Mouse (Mus musculus): ENCODE measurements around the gene Cntnap4.

Cntnap4 gene

DNA sequence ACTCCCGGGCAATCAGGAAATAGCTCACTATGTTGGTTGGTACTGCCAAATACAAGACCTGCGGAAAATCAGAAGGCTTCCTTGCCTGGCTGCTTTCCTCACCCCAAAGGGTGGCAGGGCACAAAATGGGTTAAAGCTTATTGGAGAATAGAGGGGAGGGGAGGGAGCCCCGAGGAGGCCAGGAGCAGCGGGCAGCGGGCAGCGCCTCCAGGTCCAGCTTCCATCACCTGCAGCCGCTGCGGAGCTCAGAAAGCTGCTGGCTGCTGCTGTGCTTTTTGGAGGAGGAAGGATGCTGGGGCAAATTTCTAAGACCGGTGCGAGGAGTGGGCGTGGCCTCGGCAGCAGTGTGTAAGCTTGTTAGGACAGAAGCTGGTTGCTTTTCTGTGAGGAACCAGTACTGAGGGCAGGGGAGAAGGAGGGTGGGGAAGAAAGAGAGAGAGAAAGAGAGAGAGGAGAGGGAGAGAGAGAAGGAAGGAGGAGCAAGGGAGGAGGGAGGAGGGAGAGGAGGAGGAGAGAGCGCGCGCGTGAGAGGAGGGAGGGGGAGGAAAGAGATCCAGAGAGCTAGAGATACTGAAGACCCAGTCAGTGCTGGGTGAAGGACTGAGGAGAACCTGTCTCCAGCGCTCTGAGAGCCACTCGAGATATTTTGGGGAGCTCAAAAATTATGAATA is at the start of gene Cntnap4:
Cntnap4 (plus strand) TSS at position 573 of the 671 bp plus-strand sequence.
- peak; percentile 78 to 85 for DNase-seq

GRCm38 (mm10) chr8:112557376-112557775 is 12.5 kb upstream of the Cntnap4 start:
- DNase-seq, result peak; percentile 47 to 65

- DNase-seq, result peak; percentile 60 to 61
Measured at GRCm38 (mm10) chr8:112570541-112570940, 698 bp downstream of the Cntnap4 start.

GRCm38 (mm10) chr8:112571337-112571904 is 1.6 kb downstream of the Cntnap4 start:
- peak; percentile 82 to 87 for DNase-seq

GRCm38 (mm10) chr8:112581473-112581872 is 11.6 kb downstream of the Cntnap4 start:
- peak; percentile 84 to 89 for DNase-seq

DNA sequence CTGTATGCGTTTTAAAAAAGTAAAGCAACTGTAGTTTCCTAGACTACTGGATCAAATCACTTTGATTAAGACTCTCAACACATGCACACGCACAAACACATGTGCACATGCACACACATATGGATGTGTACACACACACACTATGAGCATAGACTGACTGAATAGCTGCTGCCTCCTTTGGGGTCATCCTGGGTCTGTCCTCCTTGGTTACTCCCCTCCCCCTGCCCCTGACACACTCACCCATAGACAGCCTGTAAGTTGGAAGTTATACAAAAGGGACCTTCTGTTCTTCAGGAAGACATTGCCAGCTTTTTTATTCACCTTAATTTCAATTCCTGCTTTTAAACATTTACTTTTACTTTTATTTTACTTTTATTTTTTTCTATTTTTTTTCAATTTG is 13.6 kb downstream of the Cntnap4 start:
- peak in 1 of 2 experiments; percentile 40 for DNase-seq

DNA sequence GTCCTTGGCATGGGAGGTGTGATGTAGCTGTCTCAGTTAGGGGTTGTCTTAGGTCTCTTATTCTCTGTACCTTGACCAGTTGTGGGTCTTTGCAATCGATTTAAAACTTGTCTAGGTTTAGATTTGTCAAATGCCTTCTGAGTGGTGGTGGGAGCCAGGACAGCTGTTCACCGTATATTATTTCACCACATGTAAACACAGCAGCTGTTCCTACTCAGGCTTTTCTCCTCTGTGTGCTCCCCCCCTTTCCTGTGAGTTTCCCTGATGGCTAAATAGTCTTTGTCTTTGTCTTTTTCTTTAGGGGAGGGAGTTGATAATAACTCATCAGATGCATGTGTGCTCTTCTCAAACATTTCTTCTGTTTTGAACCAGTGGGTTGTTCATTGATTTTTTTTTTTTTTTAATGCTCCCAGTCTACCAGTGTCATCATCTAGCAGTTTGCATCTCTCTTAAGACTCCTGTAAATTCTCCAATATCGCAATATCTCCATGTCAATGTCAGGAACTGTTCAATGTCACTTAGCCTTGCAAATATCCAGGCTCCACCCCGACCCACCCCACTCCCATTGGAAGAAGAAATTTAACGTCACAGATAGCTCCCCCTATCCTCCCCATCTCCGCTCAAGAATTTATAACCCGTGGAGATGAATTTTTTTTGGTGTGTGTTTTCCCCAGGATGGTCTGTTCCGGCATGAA is 18.7 kb downstream of the Cntnap4 start:
- DNase-seq, result no peak

DNA sequence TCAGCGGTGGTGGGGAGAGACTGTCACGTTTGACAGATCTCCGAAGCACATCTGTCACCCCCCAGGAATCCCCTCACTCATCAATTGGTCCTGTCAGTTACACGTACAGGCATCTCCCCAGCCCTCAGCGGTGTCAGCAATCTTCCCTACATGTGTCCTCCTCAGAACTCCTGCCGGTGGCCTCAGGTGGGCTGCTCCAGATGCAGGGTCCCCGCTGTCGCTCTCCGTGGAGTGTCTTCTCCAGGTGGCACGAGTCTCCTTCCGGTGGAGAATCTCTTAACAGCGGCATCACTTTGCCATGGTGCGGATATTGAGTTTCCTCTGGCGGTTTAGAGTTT is 19.2 kb downstream of the Cntnap4 start:
- no peak for DNase-seq

DNA sequence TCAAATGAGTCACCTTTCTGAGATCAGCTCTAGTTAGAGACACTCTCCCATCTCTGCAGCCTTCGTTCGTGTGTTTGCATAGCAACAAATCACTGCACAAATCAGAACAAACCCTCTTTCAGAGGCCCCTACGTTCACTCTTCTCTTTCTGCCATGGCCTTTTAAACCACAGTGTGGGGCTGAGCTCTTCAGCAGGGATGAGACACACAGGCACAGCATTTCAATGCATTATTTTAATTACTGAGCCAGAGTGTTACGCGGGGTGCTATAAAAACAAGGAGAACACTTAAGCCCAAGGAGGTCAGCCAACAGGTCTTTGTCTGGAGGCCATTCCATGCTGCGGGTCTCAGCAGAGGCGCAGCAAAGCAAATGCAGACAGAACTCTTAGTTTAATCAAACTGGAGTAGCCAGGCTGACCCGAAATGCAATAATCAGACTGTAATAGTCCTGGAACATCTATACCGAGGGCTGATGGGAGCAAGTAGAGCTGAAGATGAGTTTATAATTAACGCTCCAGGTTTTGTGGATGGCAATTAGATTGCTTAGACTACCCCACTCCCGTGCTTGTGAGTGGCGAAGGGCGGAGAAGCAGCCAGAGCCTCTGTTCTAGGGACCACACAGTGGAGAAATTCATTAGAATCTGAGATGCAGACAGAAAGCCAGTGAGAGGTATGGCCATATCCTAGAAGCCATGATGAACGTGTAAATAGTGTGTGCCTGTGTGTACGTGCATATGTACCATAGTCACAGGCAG is 26.4 kb downstream of the Cntnap4 start:
- no peak for DNase-seq

DNA sequence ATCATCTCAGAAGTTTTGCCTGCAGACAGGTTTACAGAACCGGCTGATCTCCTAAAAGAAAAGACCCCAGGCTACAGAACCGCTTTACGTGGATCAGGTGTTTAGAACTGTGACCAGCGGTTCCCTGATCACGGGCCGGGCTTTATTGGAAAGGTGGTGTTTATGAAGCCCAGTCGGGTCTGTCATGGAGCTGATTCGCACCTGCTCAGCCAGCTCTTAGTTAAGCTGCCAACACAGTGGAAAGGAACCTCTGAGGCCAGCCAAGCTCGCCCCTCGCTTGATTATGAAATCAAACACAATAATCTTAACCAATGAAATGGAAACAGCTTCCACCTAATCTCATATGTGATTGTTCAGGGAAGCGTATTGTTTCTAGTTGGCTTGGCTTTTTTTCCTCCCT is 30.1 kb downstream of the Cntnap4 start:
- DNase-seq, result no peak

DNA sequence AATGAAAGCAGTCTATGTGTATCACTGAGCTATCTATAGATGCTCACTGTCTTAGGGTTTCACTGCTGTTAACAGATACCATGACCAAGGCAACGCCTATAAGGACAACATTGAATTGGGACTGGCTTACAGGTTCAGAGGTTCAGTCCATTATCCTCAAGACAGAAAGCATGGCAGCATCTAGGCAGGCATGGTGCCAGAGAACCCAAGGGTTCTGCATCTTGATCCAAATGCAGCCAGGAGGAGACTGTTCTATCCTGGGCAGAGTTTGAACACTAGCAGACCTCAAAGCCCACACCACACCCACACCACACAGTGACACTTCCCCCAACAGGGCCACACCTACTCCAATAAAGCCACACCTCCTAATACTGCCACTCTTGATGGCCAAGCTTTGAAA is 31.3 kb downstream of the Cntnap4 start:
- peak in 1 of 2 experiments; percentile 28 for DNase-seq

DNA sequence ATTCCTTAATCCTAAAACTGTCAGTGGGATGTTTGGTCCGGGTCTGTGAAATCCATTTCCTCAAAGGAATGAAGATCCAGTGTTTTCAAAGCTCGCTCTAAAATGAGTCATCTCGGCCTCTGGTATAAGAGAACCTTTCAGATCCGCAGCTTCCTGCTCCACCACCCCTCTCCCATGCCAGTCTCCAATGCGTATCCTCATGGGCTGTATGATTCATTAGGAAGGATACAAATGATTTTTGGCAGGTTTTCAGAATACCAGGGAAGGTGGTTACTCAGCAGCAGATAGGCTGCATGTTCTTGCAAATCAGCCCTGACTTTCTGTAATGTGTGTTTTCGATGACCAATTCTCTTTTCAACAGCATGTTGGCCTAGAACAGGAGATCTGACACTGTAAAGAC is 40.3 kb downstream of the Cntnap4 start:
- peak; percentile 31 to 49 for DNase-seq

- no peak for DNase-seq
Measured at GRCm38 (mm10) chr8:112628791-112629190, 58.9 kb downstream of the Cntnap4 start.

DNA sequence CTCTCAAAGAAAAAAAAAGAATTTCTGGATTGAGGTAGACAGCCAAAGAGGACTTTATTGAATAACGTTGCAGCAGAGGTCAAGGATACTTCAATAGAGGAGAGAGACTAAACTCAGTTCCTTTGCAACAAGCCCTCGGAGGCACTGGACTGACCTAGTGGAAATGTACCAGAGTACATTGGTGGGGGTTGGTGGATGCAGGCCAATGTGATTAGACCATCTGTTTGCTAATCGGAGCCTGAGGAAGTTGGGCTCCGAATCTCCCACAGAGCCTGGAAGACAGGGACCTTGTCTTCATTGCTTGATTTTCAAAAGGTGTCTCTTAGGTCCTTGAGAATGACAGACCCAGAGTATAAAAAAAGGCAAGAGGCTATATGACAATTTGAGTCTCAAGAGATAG is 82.8 kb downstream of the Cntnap4 start:
- peak; percentile 90 to 93 for DNase-seq

DNA sequence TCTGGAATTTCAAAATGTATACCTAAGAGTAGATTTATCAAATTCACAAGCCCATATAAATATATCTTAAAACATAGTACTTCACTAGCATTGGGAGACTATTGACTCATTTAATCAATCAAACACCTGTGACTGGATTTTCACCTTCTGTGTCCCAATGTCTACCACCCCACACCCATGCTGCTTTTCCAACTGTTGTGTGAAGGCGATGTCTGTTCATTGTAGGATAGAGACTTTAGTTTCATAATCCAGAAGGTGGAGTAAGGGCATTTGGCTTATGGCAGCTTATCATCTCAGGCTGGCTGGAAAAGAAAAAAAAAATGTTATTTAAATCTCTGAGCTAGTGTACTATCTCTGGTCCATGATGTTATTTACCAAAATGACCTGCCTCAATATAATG is 83.4 kb downstream of the Cntnap4 start:
- DNase-seq, result peak; percentile 43 to 49

DNA sequence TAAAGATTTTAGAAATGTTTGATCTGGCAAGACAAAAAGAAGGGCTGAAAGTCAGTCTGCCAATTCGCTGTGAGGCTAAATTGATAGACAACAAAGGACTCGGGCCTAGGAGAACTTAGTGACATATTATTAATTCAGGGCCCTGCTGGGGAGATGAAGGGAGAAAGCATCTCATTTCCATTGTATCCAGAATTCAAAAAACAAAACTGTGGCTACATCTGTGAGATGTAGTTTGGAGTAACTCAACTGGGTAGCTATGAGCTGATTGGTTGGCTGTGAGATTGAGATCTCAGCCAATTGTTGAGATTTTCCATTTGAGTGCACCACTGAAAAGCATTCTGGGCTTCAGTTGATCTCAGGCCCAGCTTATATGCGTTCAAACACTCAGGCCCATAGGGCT is 84.2 kb downstream of the Cntnap4 start:
- DNase-seq, result no peak

- DNase-seq, result peak in 1 of 2 experiments; percentile 29
Measured at GRCm38 (mm10) chr8:112664067-112664466, 94.2 kb downstream of the Cntnap4 start.

GRCm38 (mm10) chr8:112674671-112675070 is 104.8 kb downstream of the Cntnap4 start:
- peak in 1 of 2 experiments; percentile 46 for DNase-seq

DNA sequence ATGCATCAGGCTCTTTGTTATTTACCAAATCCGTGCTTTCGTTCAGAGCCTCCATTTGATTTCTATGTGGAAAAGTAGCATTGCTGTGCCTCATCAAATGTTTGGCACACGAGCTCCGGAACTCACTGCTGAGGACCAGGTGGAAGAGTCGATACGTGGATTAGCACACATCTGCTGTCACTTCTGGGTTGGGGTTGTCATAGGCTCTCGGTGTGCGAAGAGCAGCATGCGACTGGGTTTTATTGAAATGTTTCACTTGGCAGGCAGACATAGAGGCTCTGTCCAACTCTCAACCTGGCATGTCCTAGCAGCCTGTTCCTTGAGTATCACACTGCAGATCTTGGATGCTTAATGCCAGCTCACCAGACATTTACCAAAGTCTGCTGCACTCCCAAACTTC is 111.9 kb downstream of the Cntnap4 start:
- peak; percentile 65 to 72 for DNase-seq

DNA sequence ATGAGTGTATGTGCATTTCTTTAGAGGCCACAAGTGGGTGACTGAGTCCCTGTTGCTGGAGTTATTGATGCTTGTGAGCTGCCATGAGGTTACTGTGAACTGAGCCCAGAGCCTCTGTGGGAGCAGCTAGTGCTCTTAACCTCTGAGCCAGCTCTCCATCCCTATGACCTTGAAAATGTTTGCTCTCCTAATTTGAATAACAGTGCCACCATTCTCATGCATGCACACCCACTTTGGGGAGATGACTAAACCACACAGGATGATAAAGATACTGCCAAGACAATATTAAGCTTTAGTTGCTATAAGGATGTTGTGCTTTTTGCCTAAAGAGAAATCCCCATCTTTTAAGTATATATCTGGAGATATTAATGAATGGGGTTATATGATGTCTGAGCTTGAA is 125.9 kb downstream of the Cntnap4 start:
- no peak for DNase-seq

DNA sequence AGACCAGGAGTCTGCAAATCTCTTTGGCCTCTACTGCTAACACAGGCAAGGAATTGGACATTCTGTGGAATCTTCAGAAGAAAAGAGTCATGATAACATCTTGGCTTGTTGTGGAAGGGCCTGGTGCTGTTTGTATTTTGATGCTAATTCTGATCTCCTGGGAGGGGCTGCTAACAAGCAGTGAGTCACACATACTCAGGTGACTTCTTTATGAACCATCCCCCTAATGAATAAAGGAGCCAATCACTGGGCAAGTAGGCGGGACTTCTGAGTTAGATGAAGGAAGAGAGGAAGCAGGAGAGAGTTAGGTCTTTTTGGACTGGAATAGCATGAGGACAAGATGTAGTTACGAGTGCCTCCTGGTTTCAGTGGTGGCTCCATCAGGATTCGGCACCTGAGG is 128.3 kb downstream of the Cntnap4 start:
- no peak for DNase-seq

DNA sequence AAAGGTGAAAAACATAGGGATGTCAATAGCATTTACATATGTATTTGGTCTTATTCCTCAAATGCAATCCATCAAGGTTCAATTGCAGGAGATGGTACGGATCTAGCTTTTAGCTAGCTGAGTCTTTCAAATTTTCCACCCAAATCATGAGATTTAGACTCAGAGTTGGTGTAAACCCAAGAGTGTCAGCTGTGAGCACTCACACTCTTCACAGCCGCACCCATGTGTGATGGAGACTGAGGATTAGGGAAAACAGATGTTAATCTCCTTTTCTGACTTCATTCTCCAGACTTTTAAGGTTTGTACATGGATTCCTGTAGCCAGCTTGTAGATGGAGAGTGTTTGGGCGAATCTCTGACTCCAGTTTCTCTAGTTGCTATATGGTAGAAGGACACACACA is 147.1 kb downstream of the Cntnap4 start:
- DNase-seq, result no peak

DNA sequence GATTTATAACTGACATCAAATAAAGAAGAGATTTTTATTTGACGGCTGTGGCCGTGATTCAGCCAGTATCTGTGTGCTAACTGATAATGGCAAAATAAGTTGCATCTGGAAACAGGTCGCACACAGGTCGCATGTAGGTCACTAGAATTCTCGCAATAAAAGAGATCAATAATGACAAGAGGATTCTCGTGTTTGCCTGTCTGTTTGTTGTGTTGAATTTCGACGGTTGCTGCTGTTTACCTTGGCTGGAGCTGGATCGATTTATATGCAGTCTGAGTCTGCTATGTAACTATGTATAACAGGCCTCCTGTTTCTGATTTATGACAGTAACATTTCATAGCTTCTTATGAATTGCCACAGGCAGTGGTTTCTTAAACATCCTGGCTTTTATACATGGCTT is 155.1 kb downstream of the Cntnap4 start:
- no peak for DNase-seq

Data from cerebellum, adult 18-20 months (tissue).